Mouse (Mus musculus) liver, embryonic 14.5 days (tissue): ENCODE data around the gene Prdm15. TPM values are rescaled to one million over a fixed set of nuclear protein-coding genes. Genes with fewer than 3 reads are reported as not detected.

Source experiments
- ATAC-seq: fragments of 200-750 bp; cut with Nextera tagmentation; 2 replicates; pipeline ENCODE4 v1.8.0; 2017; ENCODE audit warnings: moderate number of reproducible peaks, mild to moderate bottlenecking, moderate library complexity; ENCODE audit not compliant: insufficient read depth
- DNase-seq, 3 experiments: peaks; one replicate each; pipeline ENCODE4 v3.0.0-alpha.2; 2012 to 2013; ENCODE audit warnings: low read depth in 3 of 3, low spot score in 3 of 3
- H3K27ac ChIP-seq: fragments of 300-500 bp; sonication (generic); 2 replicates; pipeline ENCODE4 v1.5.1; 2014; ENCODE audit warnings: moderate library complexity, mild to moderate bottlenecking, control low read depth, inconsistent platforms
- H3K27me3 ChIP-seq: fragments of 300-500 bp; sonication (generic); 2 replicates; pipeline ENCODE4 v1.6.1; 2014; ENCODE audit warnings: mild to moderate bottlenecking, low read length, moderate library complexity; ENCODE audit not compliant: control insufficient read depth, insufficient read depth
- H3K36me3 ChIP-seq: fragments of 300-500 bp; sonication (generic); replicated peaks from 2 replicates; pipeline ENCODE4 v1.6.1; 2014; ENCODE audit warnings: low read depth; ENCODE audit not compliant: control insufficient read depth, insufficient read depth
- H3K4me1 ChIP-seq, 2 experiments: fragments of 200-500 bp in 1 of 2; fragments of 300-500 bp in 1 of 2; sonication (generic) in 1 of 2; replicated peaks; 2 replicates each; pipeline ENCODE4 v1.6.1; 2012 to 2014; ENCODE audit warnings: antibody characterized with exemption in 1 of 2, inconsistent platforms in 1 of 2, low read length in 1 of 2; ENCODE audit not compliant: control insufficient read depth in 2 of 2, insufficient read depth in 2 of 2
- H3K4me2 ChIP-seq: fragments of 300-500 bp; sonication (generic); 2 replicates; pipeline ENCODE4 v1.6.1; 2014; ENCODE audit warnings: low read depth, mild to moderate bottlenecking, control low read depth, moderate library complexity
- H3K4me3 ChIP-seq, 2 experiments: fragments of 200-500 bp in 1 of 2; fragments of 300-500 bp in 1 of 2; sonication (generic) in 1 of 2; 2 replicates each; pipeline ENCODE4 v1.5.1; 2012 to 2014; ENCODE audit warnings: low read depth in 2 of 2, low read length in 2 of 2, mild to moderate bottlenecking in 2 of 2, control low read depth in 1 of 2, inconsistent platforms in 1 of 2, moderate library complexity in 1 of 2; ENCODE audit not compliant: insufficient read depth in 1 of 2
- H3K9ac ChIP-seq: fragments of 300-500 bp; sonication (generic); replicated peaks from 2 replicates; pipeline ENCODE4 v1.6.1; 2014; ENCODE audit warnings: mild to moderate bottlenecking, control low read depth, moderate library complexity
- H3K9me3 ChIP-seq: fragments of 300-500 bp; sonication (generic); 2 replicates; pipeline ENCODE4 v1.6.1; 2016; ENCODE audit warnings: low read length, mixed read lengths; ENCODE audit not compliant: control insufficient read depth
- CTCF ChIP-seq: IDR thresholded peaks from 2 replicates; pipeline ENCODE4 v1.5.1; 2016; ENCODE audit warnings: antibody characterized with exemption, low read depth, control low read depth
- EP300 ChIP-seq: IDR thresholded peaks from 2 replicates; pipeline ENCODE4 v1.6.1; 2016; ENCODE audit warnings: antibody characterized with exemption, low read depth
- WGBS: fragments of 180-500 bp; shearing (Covaris S2); extraction: QIAGEN DNeasy Blood & Tissue Kit; methylation state at CpG from one replicate; pipeline ENCODE4 v1.1.7; 2014; ENCODE audit not compliant: insufficient replicate concordance; 5-methylcytosine and 5-hydroxymethylcytosine counted together
- polyA plus RNA-seq, 2 experiments: library from polyadenylated mRNA; depleted of rRNA in 1 of 2; stranded (reverse) in 1 of 2; unstranded in 1 of 2; fragments of >200 nt; fragmentation: Nextera tagmentation in 1 of 2; extraction: Ambion mirVana in 1 of 2; gene quantifications; 2 replicates each; pipeline versions ENCODE4 v1.2.1 to v1.2.3; 2012 to 2014

The Prdm15 gene
- polyA plus RNA-seq, 2 experiments: 1.7 to 3.4 TPM

DNA sequence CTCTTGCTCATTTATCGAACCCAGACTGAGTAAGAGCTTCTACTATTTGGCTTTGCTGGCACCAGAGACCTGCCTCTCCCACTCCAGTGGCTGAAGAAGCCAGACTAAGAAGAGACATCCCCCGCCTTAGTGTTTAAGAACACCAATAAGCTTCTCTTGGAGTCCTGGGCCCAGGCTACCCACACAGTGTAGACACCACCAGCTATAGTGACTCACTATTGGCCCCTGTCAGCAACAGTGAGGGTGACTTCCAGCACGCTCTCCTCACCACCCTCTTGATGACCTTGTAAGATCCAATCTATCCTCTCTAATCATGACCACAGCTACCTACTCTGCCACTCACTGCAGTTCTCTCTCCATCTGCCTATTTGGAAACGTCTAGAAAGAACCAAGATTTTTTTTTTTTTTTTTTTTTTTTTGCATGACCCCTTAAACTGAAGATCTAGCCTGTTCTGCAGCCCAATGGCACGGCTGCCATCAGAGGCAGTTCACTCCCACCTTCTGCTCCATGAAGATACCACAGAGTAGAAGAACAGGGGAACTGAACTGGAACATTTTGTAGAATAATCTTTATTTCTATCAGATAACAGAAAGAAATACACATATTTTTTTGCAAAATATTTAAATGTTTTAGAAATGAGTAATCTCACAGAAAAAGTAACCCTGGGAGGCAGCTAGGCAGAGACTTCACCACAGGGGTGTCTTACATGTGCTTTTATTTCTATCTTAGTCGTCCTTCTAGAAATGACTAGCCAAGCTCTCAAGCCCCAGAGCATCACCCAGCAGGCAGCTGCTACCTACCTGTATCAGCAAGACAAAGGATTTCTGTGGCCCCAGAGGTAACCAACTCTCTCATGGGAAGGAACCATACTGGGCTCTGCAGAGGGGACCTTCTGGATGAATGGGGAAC is 17.8 kb upstream of the Prdm15 start:
- no peak for ATAC-seq
- H3K4me2 ChIP-seq: no peak overlapping the region
- no peaks in the 10 kb centered on the region for H3K4me1 ChIP-seq
- no peaks in the 10 kb centered on the region for H3K27me3 ChIP-seq
- H3K9ac ChIP-seq: no peak overlapping the region
- H3K36me3 ChIP-seq: no peaks in the 10 kb centered on the region; the same call in 1 of the 2 replicates
- 57% methylated on average over 6 of the region's 6 CpGs for WGBS
- no peaks in the 10 kb centered on the region for H3K9me3 ChIP-seq
- TF ChIP-seq EP300: no peak
- no peak for TF ChIP-seq CTCF
- DNase-seq: no peak
- no peak overlapping the region for H3K4me3 ChIP-seq
- no peak overlapping the region for H3K27ac ChIP-seq

DNA sequence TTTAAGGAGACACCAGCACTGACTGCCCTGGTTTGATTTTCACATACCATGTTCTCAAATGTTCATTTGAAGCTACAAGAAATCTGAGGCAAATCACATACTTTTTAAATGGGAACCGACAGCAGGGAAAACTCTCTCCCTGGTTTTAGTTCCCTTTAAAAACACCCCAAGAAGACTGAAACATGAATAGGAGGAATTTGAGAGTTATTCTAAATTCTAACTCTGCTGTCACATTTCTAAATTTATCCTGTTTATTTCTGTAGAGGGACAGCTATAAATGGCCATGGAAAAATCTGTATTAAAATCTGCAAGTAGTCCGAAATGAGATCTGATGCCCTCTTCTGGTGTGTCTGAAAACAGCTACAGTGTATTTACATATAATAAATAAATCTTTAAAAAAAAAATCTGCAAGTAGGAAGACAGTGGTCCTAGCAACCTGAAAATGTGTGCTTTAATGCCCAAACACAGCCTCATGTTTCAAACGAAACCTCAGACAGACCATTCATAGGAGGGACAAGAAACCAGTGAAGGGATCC is 12.3 kb upstream of the Prdm15 start:
- H3K4me3 ChIP-seq: no peak overlapping the region
- no peak overlapping the region for H3K27ac ChIP-seq
- H3K4me1 ChIP-seq: no peaks in the 10 kb centered on the region
- no peaks in the 10 kb centered on the region for H3K27me3 ChIP-seq
- WGBS: 64% methylated on average over 3 of the region's 3 CpGs
- ATAC-seq (no peak), DNase-seq (no peak)
- H3K36me3 ChIP-seq: no peaks in the 10 kb centered on the region; the same call in 1 of the 2 replicates
- H3K9ac ChIP-seq: no peak overlapping the region
- no peaks in the 10 kb centered on the region for H3K9me3 ChIP-seq
- no peak overlapping the region for H3K4me2 ChIP-seq
- no peak for TF ChIP-seq EP300
- no peak for TF ChIP-seq CTCF

DNA sequence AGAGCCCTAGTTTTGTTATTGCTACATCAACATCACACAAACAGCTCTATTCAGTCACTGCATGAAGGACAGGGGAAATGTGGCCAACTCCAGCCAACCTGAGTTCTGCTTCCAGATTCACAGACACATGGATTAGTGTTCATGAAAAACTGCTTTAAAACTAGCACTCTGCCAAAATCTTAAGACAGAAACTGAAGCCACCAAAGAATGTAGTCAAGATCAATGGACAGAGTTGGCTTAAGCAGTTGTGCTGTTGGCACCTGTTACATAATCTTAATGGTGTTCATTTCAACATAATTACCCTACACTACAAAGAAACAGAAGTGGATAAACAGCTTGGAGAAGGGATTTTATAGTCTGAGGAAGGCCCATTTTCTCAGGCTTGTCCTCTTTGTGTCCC is 4.4 kb upstream of the Prdm15 start:
- DNase-seq: no peak
- Histone ChIP-seq H3K27me3 (no peaks in the 10 kb centered on the region), H3K4me2 (no peak overlapping the region), H3K9ac (no peak overlapping the region), H3K9me3 (no peaks in the 10 kb centered on the region), H3K4me1 (peaks cover 8 to 12% of the 10 kb centered on the region in 2 experiments), H3K36me3 (no peaks in the 10 kb centered on the region), H3K4me3 (no peak overlapping the region), H3K27ac (no peak overlapping the region)
- TF ChIP-seq EP300 (no peak), CTCF (no peak)
- no peak for ATAC-seq

DNA sequence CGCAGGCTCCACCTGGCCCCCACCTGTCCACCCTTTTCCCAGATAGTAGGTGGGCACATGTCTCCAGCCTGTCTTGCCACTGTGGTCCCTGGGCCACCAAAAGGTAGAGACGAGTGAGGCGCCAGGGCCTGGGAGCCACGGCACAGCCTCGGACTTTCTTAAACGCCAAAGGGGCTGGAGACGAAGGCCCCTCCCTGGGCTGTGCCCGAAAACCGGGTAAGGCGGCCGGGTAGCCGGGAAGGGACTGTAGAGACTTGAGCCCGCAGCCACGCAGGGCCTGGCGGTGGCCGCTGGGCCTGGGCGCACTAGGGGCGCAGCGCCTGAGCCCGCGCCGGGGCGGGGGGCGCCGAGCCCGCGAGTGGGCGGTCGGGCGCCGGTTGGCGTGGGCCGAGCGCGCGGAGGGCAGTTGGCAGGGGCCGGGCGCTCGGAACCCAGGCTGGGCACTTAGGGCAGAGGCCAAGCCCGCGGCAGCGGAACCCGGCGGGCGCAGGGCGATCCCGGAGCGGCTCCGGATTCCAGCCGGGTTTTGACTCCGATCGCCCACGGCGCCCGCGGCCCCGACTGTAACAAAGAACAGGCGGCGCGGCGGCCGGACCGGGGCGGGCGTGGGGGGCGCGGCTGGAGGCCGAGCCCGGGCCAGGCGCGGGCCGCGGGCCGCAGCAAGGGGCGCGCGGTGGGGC is 449 bp downstream of the Prdm15 start:
- no peak for TF ChIP-seq EP300
- no peak for TF ChIP-seq CTCF
- H3K9me3 ChIP-seq: no peaks in the 10 kb centered on the region
- WGBS: under 1% methylated on average over 74 of the region's 77 CpGs
- ATAC-seq (peak; percentile 85), DNase-seq (peak; percentile 57 to 65 (median 64))
- H3K27me3 ChIP-seq: no peaks in the 10 kb centered on the region
- no peaks in the 10 kb centered on the region for H3K36me3 ChIP-seq
- peak overlapping the region; percentile 79 to 92 for H3K4me3 ChIP-seq
- H3K4me2 ChIP-seq: peak overlapping the region; percentile 87
- peak overlapping the region; percentile 42 for H3K27ac ChIP-seq
- peak overlapping the region; percentile 93 for H3K9ac ChIP-seq
- H3K4me1 ChIP-seq: peaks cover 13 to 21% of the 10 kb centered on the region in 2 experiments

DNA sequence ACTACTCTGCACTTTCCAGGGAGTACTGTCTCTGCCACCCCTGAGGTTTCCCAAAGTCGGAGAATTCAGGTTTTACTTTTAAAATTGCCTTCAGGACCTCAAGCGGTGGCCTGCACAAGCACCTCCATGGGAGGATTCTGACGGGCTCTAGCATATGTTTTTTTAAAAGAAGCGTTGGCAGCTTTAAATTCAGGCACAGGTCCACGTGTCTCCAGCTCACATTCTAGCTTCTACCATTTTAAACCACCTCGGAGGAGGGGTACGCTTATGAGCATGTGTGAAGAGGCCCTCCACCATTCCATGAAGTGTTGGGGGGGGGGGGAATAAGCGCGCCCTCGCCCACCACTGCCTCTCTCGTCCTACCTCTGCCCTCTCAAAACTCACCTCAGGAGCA is 986 bp downstream of the Prdm15 start:
- ATAC-seq: no peak; the same call in 1 of the 2 replicates
- peak overlapping the region; percentile 42; the same call in 1 of the 2 replicates for H3K27ac ChIP-seq
- no peaks in the 10 kb centered on the region for H3K9me3 ChIP-seq
- peaks cover 13 to 21% of the 10 kb centered on the region in 2 experiments for H3K4me1 ChIP-seq
- H3K36me3 ChIP-seq: no peaks in the 10 kb centered on the region
- WGBS: under 1% methylated on average over 11 of the region's 11 CpGs
- peak overlapping the region; percentile 79 to 92 for H3K4me3 ChIP-seq
- peak overlapping the region; percentile 93 for H3K9ac ChIP-seq
- no peaks in the 10 kb centered on the region for H3K27me3 ChIP-seq
- TF ChIP-seq CTCF (no peak), EP300 (no peak)
- no peak for DNase-seq
- H3K4me2 ChIP-seq: peak overlapping the region; percentile 87
